Mouse (Mus musculus): ENCODE results near the gene Rb1.

- TF ChIP-seq POLR2A (IDR thresholded peaks at IDR 0.05; ENCODE audit: control insufficient read depth in 1 of 2, insufficient read depth in 1 of 2, low read depth in 1 of 2, low read length in 2 of 2, poor library complexity in 1 of 2) (no peak), MXI1 (IDR thresholded peaks at IDR 0.05; ENCODE audit: low read depth, low read length) (no peak), GATA1 (IDR thresholded peaks at IDR 0.05; ENCODE audit: low read depth, low read length) (no peak), SIN3A (IDR thresholded peaks at IDR 0.05; ENCODE audit: low read length) (no peak), ZNF384 (IDR thresholded peaks at IDR 0.05; ENCODE audit: low read depth, low read length) (no peak), MEF2A (IDR thresholded peaks at IDR 0.05; ENCODE audit: extremely low read depth, insufficient replicate concordance, low read depth, low read length, poor library complexity, severe bottlenecking) (no peak), CTCF (IDR thresholded peaks at IDR 0.05 in 2 of 3, conservative IDR thresholded peaks at IDR 0.05 in 1 of 3; ENCODE audit: control insufficient read depth in 1 of 3, insufficient read depth in 1 of 3, low read depth in 2 of 3, low read length in 3 of 3, poor library complexity in 1 of 3, severe bottlenecking in 1 of 3) (no peak)
These were observed 150.6 kb downstream of the Rb1 start for GRCm38 (mm10) chr14:73175031-73175430.

Measured in MEL (cell line).